Mouse (Mus musculus) gastrocnemius, postnatal 14 days (tissue): ENCODE results near the gene Coq10a. TPM values are rescaled to one million over a fixed set of nuclear protein-coding genes. Genes with fewer than 3 reads are reported as not detected.
A peak's percentile ranks its signal among the peaks of the same experiment; 100 is the strongest.
"Not testable (repeated sequence)": the region's sequence is repeated elsewhere in the genome, so short reads cannot be mapped to it uniquely, and the experiment has no call there.

Experiments used
- DNase-seq: peaks from one replicate; pipeline ENCODE4 v3.0.0; 2021; ENCODE audit warnings: mixed read lengths
- intact Hi-C: fragments of 180-260 bp; cut with DNase I; formaldehyde crosslinking; loops from one replicate; pipeline ENCODE4 v1.15.1; 2025; ENCODE audit warnings: low total_unique reads
- total RNA-seq, 2 experiments: library from RNA; stranded (reverse); gene quantifications; 2 replicates each; pipeline ENCODE4 v1.2.3; 2021

The Coq10a gene
- total RNA-seq, 2 experiments from 2014 or later = 257 to 331 TPM

DNA sequence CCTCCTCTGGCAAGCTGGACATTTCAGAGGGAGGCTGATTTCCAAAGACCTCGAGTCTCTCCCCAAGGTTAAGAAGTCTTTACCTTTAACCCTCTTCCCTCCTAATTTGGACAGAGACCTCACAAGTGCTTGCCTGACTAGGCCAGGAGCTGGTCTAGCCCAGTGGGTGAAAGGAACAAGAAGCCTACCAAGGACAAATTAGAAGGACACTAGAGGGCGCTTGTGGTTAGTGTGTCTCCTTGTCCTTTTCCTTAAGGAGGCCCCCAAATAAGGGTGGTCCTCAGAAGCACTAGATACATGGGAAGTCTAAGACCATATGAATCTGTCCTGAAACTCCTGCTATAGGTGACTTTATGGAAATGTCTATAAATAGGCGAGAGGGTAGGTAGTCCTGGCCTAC is 6.2 kb downstream of the Coq10a start:
- no peak for DNase-seq
- intact Hi-C loops = no loop called here

DNA sequence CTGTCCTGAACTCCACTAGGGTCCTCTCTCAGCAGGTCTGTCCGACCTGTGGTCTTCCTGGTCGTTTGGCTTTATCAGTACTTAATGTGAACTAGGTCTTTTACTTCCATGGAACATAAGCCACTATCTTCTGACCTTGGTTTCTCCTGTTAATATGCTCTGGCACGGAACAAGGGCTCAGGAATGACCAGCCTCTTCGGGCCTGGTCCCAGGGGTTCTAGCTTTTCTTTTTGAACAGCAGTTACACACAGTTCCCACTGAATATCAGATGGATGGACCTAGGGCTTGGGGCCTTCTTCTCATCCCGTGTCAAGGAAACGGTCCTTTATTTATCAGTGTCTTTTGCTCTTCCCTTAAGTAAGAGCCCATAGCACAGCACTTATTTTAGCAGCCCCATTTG is 7.0 kb downstream of the Coq10a start:
- no peak for DNase-seq
- intact Hi-C loops = no loop called here

DNA sequence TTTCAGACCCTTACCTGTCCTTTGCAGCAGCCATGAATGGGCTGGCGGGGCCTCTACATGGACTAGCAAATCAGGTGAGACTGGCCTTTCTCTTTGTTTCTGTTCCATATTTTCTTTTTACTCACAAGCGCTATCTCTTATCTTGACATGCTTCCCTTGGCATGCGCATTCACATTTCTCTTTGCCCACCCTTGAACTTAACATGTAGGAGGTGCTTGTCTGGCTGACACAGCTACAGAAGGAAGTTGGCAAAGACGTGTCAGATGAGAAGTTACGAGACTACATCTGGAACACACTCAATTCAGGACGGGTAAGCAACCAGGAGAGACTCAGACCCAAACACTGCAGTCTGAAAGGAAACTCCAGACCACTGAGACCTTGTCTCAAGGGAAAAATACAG is 9.6 kb downstream of the Coq10a start:
- no peak for DNase-seq
- intact Hi-C loops = no loop called here

DNA sequence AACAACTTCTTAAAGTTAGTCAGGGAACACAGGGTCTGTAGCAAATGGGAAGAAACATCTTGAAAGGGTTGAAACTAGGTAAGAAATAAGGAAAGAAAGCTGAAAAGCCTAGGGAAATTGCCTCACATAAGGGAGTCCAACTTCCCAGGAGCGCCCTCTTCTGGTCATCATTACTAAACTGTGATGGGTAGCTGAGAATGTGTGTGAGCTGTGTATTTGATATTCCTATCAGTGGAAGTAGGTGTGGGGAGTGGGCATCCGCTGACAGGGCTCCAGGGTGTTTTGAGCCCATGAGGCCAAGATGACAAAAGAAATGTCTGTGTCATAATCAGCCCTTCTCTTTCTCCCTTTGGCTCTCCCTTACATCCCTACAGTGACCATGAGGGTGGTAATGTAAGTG is 10.0 kb downstream of the Coq10a start:
- intact Hi-C loops = no loop called here
- peak; percentile 49 for DNase-seq

DNA sequence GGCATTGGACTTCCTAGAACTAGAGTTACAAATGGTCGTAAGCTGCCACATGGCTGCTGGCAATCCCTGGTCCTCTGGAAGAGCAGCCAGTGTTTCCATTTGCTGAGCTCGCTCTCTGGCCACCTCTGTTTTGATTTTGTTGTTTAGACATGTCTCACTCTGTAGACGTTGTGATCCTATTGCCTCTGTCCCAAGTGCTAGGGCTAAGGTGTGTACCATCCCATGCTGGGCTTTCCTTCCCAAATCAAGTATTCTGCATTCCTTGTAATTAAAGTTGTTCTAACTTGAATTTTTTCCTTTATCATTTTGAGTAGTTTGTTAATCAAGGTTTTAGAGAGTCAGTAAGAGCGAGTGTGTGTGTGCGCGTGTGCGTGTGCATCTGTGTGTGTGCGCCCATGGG is 21.3 kb downstream of the Coq10a start:
- DNase-seq = no peak
- intact Hi-C loops = no loop called here

DNA sequence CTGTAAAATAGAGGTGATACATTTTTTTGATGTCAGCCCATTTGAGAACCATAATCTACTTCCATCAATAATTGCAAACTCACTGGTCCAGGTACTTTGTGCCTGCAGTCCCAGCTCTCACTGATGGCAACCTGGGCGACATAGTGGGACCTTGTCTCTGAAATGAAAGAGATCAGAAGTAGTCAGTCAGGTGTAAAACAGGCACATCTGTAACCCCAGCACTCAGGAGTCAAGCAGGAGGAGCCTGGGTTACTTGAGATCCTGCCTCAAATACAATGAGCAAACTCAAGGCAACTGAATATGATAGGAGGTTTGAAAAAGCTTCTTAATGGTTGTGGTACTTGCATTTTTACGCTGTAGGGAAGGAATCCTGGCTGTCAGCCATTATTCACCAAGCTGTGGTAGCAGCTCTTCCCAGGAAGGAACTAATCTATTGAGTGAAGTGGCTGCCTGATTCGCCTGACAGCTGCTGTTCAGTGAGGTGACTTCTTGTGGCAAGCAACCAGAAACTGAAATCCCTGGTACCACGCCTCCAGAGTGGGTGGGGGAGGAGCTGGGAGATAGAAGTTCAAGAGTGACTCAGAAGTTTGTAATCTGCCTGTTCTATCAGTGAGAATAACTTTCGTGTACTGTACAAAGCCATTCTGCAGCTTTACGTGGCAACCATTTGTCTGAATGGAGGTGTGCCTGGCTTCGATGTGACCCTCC is 24.1 kb downstream of the Coq10a start:
- intact Hi-C loops = no loop called here
- DNase-seq = peak; percentile 78

DNA sequence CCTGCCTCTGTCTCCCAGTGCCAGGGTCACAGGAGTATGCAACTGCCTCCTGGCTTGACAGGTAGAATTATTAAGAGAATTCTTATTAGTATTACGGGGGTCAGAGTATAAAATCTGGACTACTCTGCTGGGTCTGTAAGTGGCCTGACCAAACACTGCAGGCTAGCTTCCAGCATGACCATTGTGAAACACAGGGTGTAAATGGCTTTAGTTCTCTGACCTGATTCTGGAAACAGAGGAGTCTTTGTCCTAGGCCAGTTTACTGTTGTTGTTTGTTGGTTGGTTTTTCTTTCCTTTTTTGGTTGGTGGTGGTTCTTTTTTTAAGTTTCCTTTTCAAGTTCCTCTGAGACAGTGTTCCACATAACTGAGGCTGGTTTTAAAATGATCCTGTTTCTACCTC is 25.4 kb downstream of the Coq10a start:
- no peak for DNase-seq
- intact Hi-C loops = no loop called here

DNA sequence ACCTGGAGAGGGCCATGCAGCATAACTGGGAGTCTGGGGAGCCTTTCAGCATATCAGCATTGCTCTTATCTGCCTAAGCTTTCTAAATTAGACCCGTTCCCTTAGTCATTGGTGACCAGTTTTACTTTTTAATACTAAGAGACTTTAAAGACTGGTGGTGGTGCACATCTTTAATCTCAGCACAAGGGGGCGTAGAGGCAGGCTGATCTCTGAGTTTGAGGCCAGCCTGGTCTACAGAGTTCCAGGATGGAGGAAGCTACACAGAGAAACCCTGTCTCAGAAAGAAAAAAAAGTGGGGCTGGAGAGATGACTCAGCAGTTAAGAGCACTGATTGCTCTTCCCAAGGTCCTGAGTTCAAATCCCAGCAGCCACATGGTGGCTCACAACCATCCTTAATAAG is 28.5 kb downstream of the Coq10a start:
- no peak for DNase-seq
- intact Hi-C loops = no loop called here

DNA sequence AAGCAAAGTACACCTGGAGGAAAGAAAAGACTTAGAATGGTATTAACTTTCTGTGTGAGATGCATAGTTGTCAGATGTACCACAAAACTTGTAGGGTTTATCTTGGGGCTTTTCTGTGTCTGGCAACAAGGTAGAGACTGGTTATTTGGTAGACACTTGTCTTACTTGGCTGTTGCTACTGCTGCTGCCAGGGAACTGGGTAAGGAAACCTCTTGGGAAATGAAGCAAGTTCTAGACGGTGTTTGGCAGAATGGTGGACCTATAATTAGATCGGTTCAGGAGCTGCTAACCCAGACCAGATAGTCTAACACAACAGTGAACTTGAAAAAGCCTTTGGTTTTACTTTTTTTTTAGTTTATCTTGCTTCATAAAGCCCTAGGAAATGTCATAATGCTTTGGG is 29.8 kb downstream of the Coq10a start:
- intact Hi-C loops = no loop called here
- no peak for DNase-seq

DNA sequence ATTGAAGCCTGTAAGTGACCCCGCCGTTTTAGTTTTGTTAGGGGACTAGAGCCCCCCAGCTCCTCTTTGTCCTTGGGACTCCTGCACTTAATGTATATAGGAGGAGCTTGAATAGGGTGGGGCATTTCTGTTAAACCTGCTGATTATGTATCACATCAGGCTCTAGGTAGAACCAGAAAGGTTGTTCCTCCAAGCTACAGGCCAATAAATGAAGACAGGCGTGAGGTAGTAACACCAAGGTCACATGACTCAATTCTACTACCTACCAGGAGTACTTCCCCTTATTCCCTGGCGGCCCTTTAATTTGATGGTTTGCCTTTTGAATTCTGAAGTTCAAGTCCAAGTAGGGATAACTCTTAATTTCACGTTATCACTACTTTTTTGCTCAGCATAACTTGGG is 30.4 kb downstream of the Coq10a start:
- DNase-seq = no peak
- intact Hi-C loops = no loop called here

DNA sequence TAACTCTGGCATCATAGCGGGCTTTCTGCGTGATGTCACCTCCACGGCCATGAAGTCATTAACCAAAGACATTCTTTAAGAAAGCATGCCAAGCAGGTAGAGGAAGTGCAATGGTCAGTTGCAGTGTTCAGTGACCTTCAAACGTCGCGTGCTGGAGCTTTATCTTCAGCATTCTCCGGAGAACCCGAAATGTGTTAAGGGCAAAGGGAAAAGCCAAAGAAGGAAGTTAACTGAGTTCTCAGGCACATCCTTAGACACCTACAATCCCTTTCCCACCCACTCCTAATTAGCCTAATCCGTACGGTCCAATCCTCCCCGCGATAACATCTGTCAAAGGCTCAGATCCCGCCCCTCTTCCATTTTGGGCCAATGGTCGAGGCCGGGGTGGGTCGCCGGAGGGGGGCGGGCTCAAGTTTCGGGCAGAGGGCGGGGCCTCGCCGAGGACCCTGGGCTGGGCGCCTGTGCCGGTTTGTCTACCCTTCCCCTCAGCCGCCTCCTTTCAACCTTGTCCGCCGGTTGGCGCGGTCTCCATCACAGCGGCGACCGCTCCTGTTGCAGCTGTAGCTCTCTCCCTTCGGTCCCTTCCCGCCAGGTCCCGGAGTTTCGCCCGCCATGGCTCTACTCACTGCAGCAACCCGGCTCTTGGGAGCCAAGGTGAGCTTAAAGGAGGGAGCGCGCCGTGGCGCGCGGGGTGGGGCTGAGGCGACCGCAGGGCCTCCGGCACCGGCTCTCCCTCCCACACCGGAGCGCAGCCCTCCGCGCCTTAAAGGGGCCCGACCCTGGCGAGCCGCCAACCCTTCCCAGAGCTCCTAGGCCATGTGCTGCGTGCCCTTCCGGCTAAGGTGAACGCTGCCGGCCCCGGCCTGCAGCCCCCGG is 31.3 kb downstream of the Coq10a start, which contains the start of gene Cs:
TSS of gene Cs (plus strand) at position 429 of the 876 bp plus-strand sequence.
- intact Hi-C loops = no loop called here

DNA sequence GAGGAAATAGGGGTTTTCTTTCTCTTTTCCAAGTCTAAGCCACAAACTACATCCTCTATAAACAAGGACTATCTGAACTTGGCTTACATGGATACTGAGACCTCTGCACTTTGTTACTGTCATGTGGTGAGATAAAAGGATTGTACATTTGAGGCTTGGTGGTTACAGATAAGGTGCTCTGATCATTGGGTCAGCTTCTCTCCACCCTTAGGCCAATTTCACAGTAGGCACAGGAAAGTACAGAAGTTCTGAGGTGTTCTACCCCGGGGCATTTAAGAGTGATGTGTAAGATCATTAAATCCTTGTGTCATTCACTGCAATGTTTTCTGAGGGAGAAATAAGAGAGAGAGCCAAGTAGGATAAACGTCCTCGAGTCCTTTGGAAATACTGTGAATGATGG is 32.2 kb downstream of the Coq10a start:
- intact Hi-C loops = no loop called here

More for the DNA sequence above, 31.3 kb downstream of the Coq10a start, which contains the start of gene Cs:
- DNase-seq = peak; percentile 98

DNA sequence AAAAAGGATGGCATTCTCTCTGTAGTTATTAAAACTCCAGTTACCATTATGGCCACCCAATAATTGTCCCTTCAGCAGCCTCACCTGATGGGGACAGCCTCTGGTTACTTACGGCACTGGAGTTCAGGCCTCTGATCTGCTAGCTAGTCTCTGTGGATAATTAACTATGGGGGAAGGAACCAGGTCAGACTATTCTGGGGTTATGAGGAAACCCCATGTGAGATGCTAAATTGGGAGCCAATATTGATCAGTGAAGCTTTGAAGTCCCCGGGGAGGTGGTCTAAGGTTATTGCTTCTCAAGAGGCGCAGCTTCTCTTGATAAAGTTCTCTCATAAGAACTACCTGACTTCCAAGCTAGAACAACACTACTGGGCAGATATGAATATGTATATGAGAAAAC is 32.6 kb downstream of the Coq10a start:
- intact Hi-C loops = no loop called here
- DNase-seq = no peak

More for the DNA sequence above, 32.2 kb downstream of the Coq10a start:
- no peak for DNase-seq

DNA sequence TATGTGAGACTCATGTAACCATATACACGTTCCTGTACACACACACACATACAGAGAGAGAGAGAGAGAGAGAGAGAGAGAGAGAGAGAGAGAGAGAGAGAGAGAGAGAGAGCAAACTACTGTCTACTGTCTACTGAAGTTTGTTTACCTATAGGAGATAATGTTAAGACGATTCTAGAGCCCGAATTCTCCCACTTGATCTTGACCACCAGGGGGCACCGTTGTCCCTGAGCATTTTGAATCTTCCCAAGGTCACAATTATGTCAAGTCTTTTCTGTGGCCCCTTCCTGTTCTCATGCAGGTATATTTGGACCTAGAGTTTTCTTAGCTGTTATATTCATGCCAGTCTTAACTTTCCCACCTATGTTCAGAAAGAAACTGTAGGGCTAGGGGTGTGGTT is 33.2 kb downstream of the Coq10a start:
- intact Hi-C loops = no loop called here
- DNase-seq = peak; percentile 73

DNA sequence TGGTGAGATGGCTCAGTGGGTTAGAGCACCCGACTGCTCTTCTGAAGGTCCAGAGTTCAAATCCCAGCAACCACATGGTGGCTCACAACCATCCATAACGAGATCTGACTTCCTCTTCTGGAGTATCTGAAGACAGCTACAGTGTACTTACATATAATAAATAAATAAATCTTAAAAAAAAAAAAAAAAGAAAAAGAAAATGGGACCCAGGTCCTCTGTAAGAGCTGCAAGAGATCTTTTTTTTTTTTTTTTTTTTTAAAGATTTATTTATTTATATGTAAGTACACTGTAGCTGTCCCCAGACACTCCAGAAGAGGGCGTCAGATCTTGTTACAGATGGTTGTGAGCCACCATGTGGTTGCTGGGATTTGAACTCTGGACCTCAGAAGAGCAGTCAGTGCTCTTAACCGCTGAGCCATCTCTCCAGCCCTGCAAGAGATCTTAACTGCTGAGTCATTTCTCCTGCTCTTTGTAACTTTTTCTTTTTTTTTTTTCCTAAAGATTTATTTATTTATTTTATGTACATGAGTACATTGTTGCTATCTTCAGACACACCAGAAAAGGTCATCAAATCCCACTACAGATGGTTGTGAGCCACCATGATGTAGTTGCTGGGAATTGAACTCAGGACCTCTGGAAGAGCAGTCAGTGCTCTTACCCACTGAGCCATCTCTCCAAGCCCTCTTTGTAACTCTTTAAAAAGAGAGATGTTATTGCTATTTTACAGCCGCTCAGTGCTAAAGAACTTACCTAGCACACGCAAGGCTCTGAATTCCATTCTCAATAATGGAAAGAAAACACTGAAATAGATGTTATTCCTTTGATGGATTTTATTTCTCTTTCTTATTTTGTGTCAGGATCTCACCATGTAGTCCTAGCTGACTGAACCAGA is 36.2 kb downstream of the Coq10a start:
- DNase-seq = not testable (repeated sequence)
- intact Hi-C loops = loop anchor here (5.0 kb wide), 1 partner anchor 125 kb away; the partner anchor contains the start of gene Smarcc2

DNA sequence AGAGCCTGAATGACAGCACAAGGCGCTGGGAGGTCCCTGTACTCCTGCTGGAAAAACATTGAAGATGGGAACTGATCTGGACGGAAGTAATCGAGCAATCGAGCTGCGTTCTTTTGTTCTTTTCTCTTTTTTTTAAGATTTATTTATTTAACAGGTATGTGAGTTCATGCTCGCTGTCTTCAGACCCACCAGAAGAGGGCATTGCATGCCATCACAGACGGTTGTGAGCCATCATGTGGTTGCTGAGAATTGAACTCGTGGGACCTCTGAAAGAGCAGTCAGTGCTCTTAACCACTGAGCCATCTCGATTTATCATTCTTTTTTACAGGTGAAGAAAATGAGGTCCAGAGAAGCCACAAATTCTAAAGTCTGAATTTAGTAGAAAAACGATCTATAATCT is 41.2 kb downstream of the Coq10a start:
- intact Hi-C loops = no loop called here
- no peak for DNase-seq

DNA sequence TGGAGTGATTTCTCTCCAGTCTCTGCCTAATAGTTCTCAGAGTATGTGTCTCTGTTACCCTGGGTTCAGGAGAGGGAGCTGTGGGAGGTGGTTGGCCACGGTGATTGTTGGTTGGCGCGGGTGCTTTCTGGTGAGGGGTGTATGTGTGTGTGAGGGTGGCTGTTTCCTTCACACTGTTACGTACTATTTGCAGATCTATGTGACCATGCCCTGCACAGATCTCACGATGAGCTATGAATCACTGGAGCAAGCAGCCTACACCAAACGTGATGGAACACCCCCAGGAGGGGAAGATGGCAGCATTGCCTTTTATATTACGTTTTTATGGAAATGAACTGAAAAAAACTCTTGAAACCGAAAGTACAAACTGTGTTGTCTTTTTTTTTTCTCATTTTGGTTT is 42.0 kb downstream of the Coq10a start:
- intact Hi-C loops = no loop called here
- DNase-seq = no peak

DNA sequence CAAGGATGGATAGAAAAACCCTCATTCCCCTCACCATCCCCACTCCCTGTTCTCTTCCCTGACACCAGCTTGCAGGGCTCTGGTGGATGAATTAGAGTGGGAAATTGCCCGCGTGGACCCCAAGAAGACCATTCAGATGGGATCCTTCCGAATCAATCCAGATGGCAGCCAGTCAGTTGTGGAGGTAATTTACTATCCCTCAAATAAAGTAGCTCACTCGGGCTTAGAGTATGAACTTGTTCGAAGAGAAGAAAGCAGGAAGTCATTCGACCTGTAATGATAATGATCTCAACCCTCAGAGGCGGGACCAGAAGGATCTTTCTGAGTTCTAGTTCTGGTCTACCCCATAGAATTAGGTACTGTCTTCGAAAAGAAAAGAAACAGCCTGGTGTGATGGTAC is 45.3 kb downstream of the Coq10a start:
- no peak for DNase-seq
- intact Hi-C loops = no loop called here

DNA sequence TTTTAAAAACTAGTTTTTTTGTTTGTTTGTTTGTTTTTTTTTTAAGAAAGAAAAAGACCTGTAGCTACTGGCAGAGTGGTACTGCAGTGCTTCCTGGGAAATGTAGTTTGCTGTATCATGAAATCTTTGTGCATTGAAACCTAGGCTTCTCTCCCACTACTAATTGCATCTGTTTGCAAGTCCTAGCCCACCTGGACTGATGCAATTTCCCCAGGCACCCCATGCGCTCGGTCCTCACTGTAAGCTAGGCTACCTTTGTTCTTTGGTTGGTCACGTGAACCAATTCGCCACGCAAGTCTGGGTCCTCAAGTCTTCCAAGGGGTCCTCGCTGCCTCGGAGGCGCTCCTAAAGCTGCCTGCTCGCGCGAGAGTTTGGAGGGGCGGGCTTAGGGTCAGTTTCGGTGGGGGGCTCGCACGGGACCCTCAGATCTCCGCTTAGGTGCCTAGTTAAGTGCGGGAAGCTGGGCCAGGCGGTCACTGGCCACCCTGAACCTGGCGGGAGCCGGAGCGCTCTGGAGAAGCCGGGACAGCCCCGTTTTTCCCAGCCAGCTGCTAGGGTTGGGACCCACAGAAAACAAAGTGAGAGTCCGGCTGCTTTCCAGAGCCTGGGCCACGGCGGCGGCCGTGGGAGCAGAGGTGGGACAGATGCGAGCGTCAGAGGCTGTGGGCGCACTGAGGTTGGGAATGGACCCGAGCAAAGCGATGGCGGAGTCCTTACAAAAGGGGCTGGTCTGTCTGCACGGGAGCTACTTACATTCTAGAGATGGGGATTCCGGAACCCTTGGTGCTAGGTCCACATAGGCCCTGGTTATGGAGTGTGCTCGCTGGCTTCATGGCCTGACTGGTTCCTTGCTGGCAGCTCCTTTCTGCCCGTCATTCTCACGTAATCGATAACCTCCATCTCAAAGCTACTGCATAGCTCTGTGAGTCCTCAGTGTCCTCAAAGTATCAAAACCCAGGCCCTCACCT is 46.4 kb downstream of the Coq10a start, which contains the start of gene Cnpy2:
TSS of gene Cnpy2 (plus strand) at position 319 of the 968 bp plus-strand sequence.
- intact Hi-C loops = no loop called here
- peak; percentile 85 for DNase-seq
